Mouse (Mus musculus): ENCODE data around the gene Grcc10.
A peak's percentile ranks its signal among the peaks of the same experiment; 100 is the strongest.

Grcc10 gene

GRCm38 (mm10) chr6:124756652-124757350 lies 15.6 kb upstream of the Grcc10 start:
- no peak for DNase-seq (ENCODE audit: low read depth, low spot score)

- no peak for DNase-seq (ENCODE audit: low read depth, low spot score)
Observed at GRCm38 (mm10) chr6:124755831-124756595, 14.8 kb upstream of the Grcc10 start, which contains the start of the genes Gm45234 and Atn1. TSS of gene Gm45234 (minus strand) at chr6:124756021. TSS of gene Atn1 (minus strand) at chr6:124756524.

- no peak for DNase-seq (ENCODE audit: low read depth, low spot score)
Observed at GRCm38 (mm10) chr6:124755306-124755705, 14.1 kb upstream of the Grcc10 start.

- DNase-seq (ENCODE audit: low read depth, low spot score) = no peak
Observed at GRCm38 (mm10) chr6:124753861-124754260, 12.7 kb upstream of the Grcc10 start.

- no peak for DNase-seq (ENCODE audit: low read depth, low spot score)
Observed at GRCm38 (mm10) chr6:124750405-124750804, 9.2 kb upstream of the Grcc10 start.

GRCm38 (mm10) chr6:124746654-124747632 lies 5.8 kb upstream of the Grcc10 start:
- DNase-seq (ENCODE audit: low read depth, low spot score) = no peak

GRCm38 (mm10) chr6:124746296-124746605 lies 5.1 kb upstream of the Grcc10 start:
- DNase-seq (ENCODE audit: low read depth, low spot score) = no peak

- peak; percentile 99 for DNase-seq (ENCODE audit: low read depth, low spot score)
Observed at GRCm38 (mm10) chr6:124745490-124746295, 4.5 kb upstream of the Grcc10 start.

GRCm38 (mm10) chr6:124744755-124745321 lies 3.7 kb upstream of the Grcc10 start:
- no peak for DNase-seq (ENCODE audit: low read depth, low spot score)

- DNase-seq (ENCODE audit: low read depth, low spot score) = no peak
Observed at GRCm38 (mm10) chr6:124743647-124744046, 2.5 kb upstream of the Grcc10 start.

GRCm38 (mm10) chr6:124742839-124743514 lies 1.8 kb upstream of the Grcc10 start:
- DNase-seq (ENCODE audit: low read depth, low spot score) = no peak

GRCm38 (mm10) chr6:124741842-124742241 lies 668 bp upstream of the Grcc10 start:
- no peak for DNase-seq (ENCODE audit: low read depth, low spot score)

- peak; percentile 43 for DNase-seq (ENCODE audit: low read depth, low spot score)
Observed at GRCm38 (mm10) chr6:124740211-124740887, 825 bp downstream of the Grcc10 start.

- no peak for DNase-seq (ENCODE audit: low read depth, low spot score)
Observed at GRCm38 (mm10) chr6:124739231-124739796, 1.9 kb downstream of the Grcc10 start.

GRCm38 (mm10) chr6:124738511-124739023 lies 2.6 kb downstream of the Grcc10 start, which contains the start of gene Ptpn6:
TSS of gene Ptpn6 (minus strand) at chr6:124738714.
- DNase-seq (ENCODE audit: low read depth, low spot score) = peak; percentile 90

- no peak for DNase-seq (ENCODE audit: low read depth, low spot score)
Observed at GRCm38 (mm10) chr6:124737040-124737439, 4.1 kb downstream of the Grcc10 start.

- no peak for DNase-seq (ENCODE audit: low read depth, low spot score)
Observed at GRCm38 (mm10) chr6:124734417-124734816, 6.8 kb downstream of the Grcc10 start.

- DNase-seq (ENCODE audit: low read depth, low spot score) = no peak
Observed at GRCm38 (mm10) chr6:124732476-124733370, 8.5 kb downstream of the Grcc10 start.
